Mouse (Mus musculus): ENCODE measurements around the gene Tmem101. TPM values are rescaled to one million over a fixed set of nuclear protein-coding genes. Genes with fewer than 3 reads are reported as not detected.

The Tmem101 gene
- total RNA-seq (2021) = 10 to 100 TPM; 10.1 to 11.4 TPM
- long read RNA-seq, experiment 1, transcript Tmem101-201 (4 exons, 1,574 nt) = major isoform, 7 of 11 reads
- long read RNA-seq, experiment 1, partial matches to known transcripts = 2 of 11 reads
- long read RNA-seq, experiment 1, other reads (novel, unspliced or antisense) = 2 of 11 reads
- long read RNA-seq, experiment 2, transcript Tmem101-201 (4 exons, 1,574 nt) = major isoform, 15 of 23 reads
- long read RNA-seq, experiment 2, partial matches to known transcripts = 1 of 23 reads
- long read RNA-seq, experiment 2, other reads (novel, unspliced or antisense) = 7 of 23 reads

- intact Hi-C loops (cut with DNase I) = no loop called here
- peak; percentile 86 to 88 for DNase-seq
Measured at GRCm38 (mm10) chr11:102156039-102156785, at the start of gene Tmem101. Tmem101 (minus strand) TSS chr11:102156404.

- intact Hi-C loops (cut with DNase I) = no loop called here
- DNase-seq = peak in 1 of 2 experiments; percentile 15
Measured at GRCm38 (mm10) chr11:102201408-102201821, 45.2 kb upstream of the Tmem101 start.

- peak in 1 of 2 experiments; percentile 19 for DNase-seq
- intact Hi-C loops (cut with DNase I) = no loop called here
Measured at GRCm38 (mm10) chr11:102199856-102200255, 43.7 kb upstream of the Tmem101 start.

GRCm38 (mm10) chr11:102198245-102198644 is 42.0 kb upstream of the Tmem101 start:
- DNase-seq = no peak
- intact Hi-C loops (cut with DNase I) = no loop called here

- intact Hi-C loops (cut with DNase I) = no loop called here
- no peak for DNase-seq
Measured at GRCm38 (mm10) chr11:102196018-102196797, 40.0 kb upstream of the Tmem101 start.

- intact Hi-C loops (cut with DNase I) = no loop called here
- DNase-seq = no peak
Measured at GRCm38 (mm10) chr11:102193657-102194440, 37.6 kb upstream of the Tmem101 start.

GRCm38 (mm10) chr11:102190848-102191247 is 34.6 kb upstream of the Tmem101 start:
- intact Hi-C loops (cut with DNase I) = no loop called here

GRCm38 (mm10) chr11:102189461-102190436 is 33.5 kb upstream of the Tmem101 start, which contains the start of gene G6pc3:
G6pc3 (plus strand) TSS chr11:102189620.
- intact Hi-C loops (cut with DNase I) = loop anchor here (2.0 kb wide), 1 partner anchor 59 kb away; the partner anchor contains the start of gene BC030867
- peak; percentile 84 to 85 for DNase-seq

More at GRCm38 (mm10) chr11:102190848-102191247, 34.6 kb upstream of the Tmem101 start:
- DNase-seq = no peak

- DNase-seq = no peak
- intact Hi-C loops (cut with DNase I) = loop anchor here (2.0 kb wide), 1 partner anchor 60 kb away; the partner anchor contains the start of gene BC030867
Measured at GRCm38 (mm10) chr11:102188980-102189379, 32.8 kb upstream of the Tmem101 start.

GRCm38 (mm10) chr11:102186235-102186634 is 30.0 kb upstream of the Tmem101 start:
- intact Hi-C loops (cut with DNase I) = no loop called here
- DNase-seq = no peak

GRCm38 (mm10) chr11:102185677-102186076 is 29.5 kb upstream of the Tmem101 start:
- intact Hi-C loops (cut with DNase I) = no loop called here
- no peak for DNase-seq

- peak; percentile 92 to 95 for DNase-seq
- intact Hi-C loops (cut with DNase I) = no loop called here
Measured at GRCm38 (mm10) chr11:102184646-102185495, 28.7 kb upstream of the Tmem101 start, which contains the start of gene Lsm12. Lsm12 (minus strand) TSS chr11:102185296.

GRCm38 (mm10) chr11:102184253-102184645 is 28.0 kb upstream of the Tmem101 start:
- no peak for DNase-seq
- intact Hi-C loops (cut with DNase I) = no loop called here

- intact Hi-C loops (cut with DNase I) = no loop called here
- no peak for DNase-seq
Measured at GRCm38 (mm10) chr11:102179836-102180235, 23.6 kb upstream of the Tmem101 start.

- no peak for DNase-seq
Measured at GRCm38 (mm10) chr11:102168689-102169088, 12.5 kb upstream of the Tmem101 start.

GRCm38 (mm10) chr11:102167539-102167938 is 11.3 kb upstream of the Tmem101 start:
- intact Hi-C loops (cut with DNase I) = no loop called here
- DNase-seq = no peak

More at GRCm38 (mm10) chr11:102168689-102169088, 12.5 kb upstream of the Tmem101 start:
- intact Hi-C loops (cut with DNase I) = no loop called here

- DNase-seq = no peak
Measured at GRCm38 (mm10) chr11:102165971-102166722, 9.9 kb upstream of the Tmem101 start.

More at GRCm38 (mm10) chr11:102165971-102166722, 9.9 kb upstream of the Tmem101 start:
- intact Hi-C loops (cut with DNase I) = no loop called here

Data from gastrocnemius, postnatal 36 days (tissue).